Mouse (Mus musculus) embryo, embryonic 11.5 days (tissue): ENCODE measurements around the gene Apobec4.

Experiments used
- DNase-seq: peaks from one replicate; pipeline ENCODE4 v3.0.0-alpha.2; 2012; ENCODE audit warnings: low read depth, low spot score

Gene Apobec4

GRCm38 (mm10) chr1:152750312-152750965 lies at the start of gene Apobec4:
Gene Apobec4, plus strand, starts transcription at chr1:152750551.
- DNase-seq: no peak

- DNase-seq: no peak
Observed at GRCm38 (mm10) chr1:152701066-152701465, 49.3 kb upstream of the Apobec4 start.

- DNase-seq: no peak
Observed at GRCm38 (mm10) chr1:152702920-152703319, 47.4 kb upstream of the Apobec4 start.

- DNase-seq: no peak
Observed at GRCm38 (mm10) chr1:152703941-152704340, 46.4 kb upstream of the Apobec4 start.

GRCm38 (mm10) chr1:152707560-152707959 lies 42.8 kb upstream of the Apobec4 start:
- DNase-seq: no peak

- DNase-seq: no peak
Observed at GRCm38 (mm10) chr1:152711037-152711436, 39.3 kb upstream of the Apobec4 start.

- DNase-seq: no peak
Observed at GRCm38 (mm10) chr1:152713924-152714323, 36.4 kb upstream of the Apobec4 start.

- DNase-seq: no peak
Observed at GRCm38 (mm10) chr1:152714405-152714804, 35.9 kb upstream of the Apobec4 start.

- no peak for DNase-seq
Observed at GRCm38 (mm10) chr1:152717329-152717728, 33.0 kb upstream of the Apobec4 start.

GRCm38 (mm10) chr1:152718200-152718599 lies 32.2 kb upstream of the Apobec4 start:
- DNase-seq: no peak

- no peak for DNase-seq
Observed at GRCm38 (mm10) chr1:152720969-152721368, 29.4 kb upstream of the Apobec4 start.

GRCm38 (mm10) chr1:152721535-152722198 lies 28.7 kb upstream of the Apobec4 start:
- DNase-seq: no peak

- no peak for DNase-seq
Observed at GRCm38 (mm10) chr1:152724286-152724685, 26.1 kb upstream of the Apobec4 start.

- no peak for DNase-seq
Observed at GRCm38 (mm10) chr1:152726095-152726494, 24.3 kb upstream of the Apobec4 start.

- no peak for DNase-seq
Observed at GRCm38 (mm10) chr1:152727604-152728236, 22.6 kb upstream of the Apobec4 start.

- DNase-seq: no peak
Observed at GRCm38 (mm10) chr1:152738793-152739192, 11.6 kb upstream of the Apobec4 start.

- DNase-seq: no peak
Observed at GRCm38 (mm10) chr1:152739374-152739773, 11.0 kb upstream of the Apobec4 start.

- DNase-seq: no peak
Observed at GRCm38 (mm10) chr1:152743095-152743826, 7.1 kb upstream of the Apobec4 start.

GRCm38 (mm10) chr1:152746426-152746825 lies 3.9 kb upstream of the Apobec4 start:
- peak; percentile 76 for DNase-seq

GRCm38 (mm10) chr1:152749276-152749675 lies 1.1 kb upstream of the Apobec4 start:
- no peak for DNase-seq

- no peak for DNase-seq
Observed at GRCm38 (mm10) chr1:152761791-152762190, 11.4 kb downstream of the Apobec4 start.
